Mouse (Mus musculus) left cerebral cortex, postnatal 4 days (tissue): ENCODE data around the gene Slc25a19. TPM values are rescaled to one million over a fixed set of nuclear protein-coding genes. Genes with fewer than 3 reads are reported as not detected.
"Not testable (repeated sequence)": the region's sequence is repeated elsewhere in the genome, so short reads cannot be mapped to it uniquely, and the experiment has no call there.

Experiments
- DNase-seq: peaks from one replicate; pipeline ENCODE4 v3.0.0-alpha.2; 2022
- intact Hi-C: fragments of 180-260 bp; cut with DNase I; formaldehyde crosslinking; loops from one replicate; pipeline ENCODE4 v1.15.1; 2025
- total RNA-seq, 2 experiments: library from RNA; stranded (reverse); gene quantifications; 2 replicates each; pipeline ENCODE4 v1.2.3; 2021

Slc25a19 gene
- 10 to 100 TPM; 55.3 to 56.6 TPM for total RNA-seq

GRCm38 (mm10) chr11:115627705-115628464 lies at the start of gene Slc25a19:
TSS of gene Slc25a19 (minus strand) at chr11:115628295.
- DNase-seq, result peak; percentile 99
- intact Hi-C loops, result no loop called here

GRCm38 (mm10) chr11:115677511-115677910 lies 49.4 kb upstream of the Slc25a19 start:
- DNase-seq, result no peak
- intact Hi-C loops, result no loop called here

GRCm38 (mm10) chr11:115676738-115677137 lies 48.6 kb upstream of the Slc25a19 start:
- no peak for DNase-seq
- intact Hi-C loops, result no loop called here

GRCm38 (mm10) chr11:115674235-115674865 lies 46.3 kb upstream of the Slc25a19 start:
- intact Hi-C loops, result no loop called here

GRCm38 (mm10) chr11:115673471-115674234 lies 45.6 kb upstream of the Slc25a19 start:
- no peak for DNase-seq
- intact Hi-C loops, result no loop called here

More at GRCm38 (mm10) chr11:115674235-115674865, 46.3 kb upstream of the Slc25a19 start:
- DNase-seq, result no peak

DNA sequence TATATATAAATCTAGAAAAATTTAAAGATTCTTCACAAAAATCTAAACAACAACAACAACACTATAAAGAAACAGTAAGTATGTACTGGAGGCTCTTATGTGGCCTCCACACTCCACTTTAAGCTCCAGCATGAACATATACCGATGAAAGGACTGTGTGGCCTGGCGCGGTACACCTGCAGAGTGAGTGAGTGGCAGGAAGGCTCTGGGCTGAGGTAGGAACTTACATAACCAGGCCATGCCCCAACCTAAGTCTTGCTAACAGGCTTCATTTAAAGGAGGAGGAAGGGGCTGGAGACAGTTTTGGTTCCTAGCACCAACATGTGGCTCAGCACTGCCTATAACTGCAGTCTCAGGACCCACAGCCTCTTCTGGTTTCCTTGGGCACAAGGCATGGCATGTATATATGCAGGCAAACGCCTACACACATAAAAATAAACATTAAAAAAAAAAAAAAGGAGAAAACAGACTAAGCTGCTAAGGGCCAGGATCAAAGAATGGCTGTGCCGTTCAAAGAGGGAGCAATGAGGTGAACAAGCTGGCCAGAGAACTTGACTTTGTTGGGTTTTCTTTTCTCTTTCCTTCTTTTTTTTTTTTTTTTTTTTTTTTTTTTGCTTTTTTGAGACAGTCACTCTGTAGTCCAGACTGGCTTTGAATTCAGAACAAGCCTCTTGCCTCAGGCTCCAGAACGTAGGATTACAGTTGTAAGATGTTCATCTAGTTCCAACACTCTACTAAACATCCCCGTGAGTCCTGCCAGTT lies 44.3 kb upstream of the Slc25a19 start:
- intact Hi-C loops, result no loop called here
- no peak for DNase-seq

- intact Hi-C loops, result no loop called here
- no peak for DNase-seq
Measured at GRCm38 (mm10) chr11:115670451-115671050, 42.5 kb upstream of the Slc25a19 start.

DNA sequence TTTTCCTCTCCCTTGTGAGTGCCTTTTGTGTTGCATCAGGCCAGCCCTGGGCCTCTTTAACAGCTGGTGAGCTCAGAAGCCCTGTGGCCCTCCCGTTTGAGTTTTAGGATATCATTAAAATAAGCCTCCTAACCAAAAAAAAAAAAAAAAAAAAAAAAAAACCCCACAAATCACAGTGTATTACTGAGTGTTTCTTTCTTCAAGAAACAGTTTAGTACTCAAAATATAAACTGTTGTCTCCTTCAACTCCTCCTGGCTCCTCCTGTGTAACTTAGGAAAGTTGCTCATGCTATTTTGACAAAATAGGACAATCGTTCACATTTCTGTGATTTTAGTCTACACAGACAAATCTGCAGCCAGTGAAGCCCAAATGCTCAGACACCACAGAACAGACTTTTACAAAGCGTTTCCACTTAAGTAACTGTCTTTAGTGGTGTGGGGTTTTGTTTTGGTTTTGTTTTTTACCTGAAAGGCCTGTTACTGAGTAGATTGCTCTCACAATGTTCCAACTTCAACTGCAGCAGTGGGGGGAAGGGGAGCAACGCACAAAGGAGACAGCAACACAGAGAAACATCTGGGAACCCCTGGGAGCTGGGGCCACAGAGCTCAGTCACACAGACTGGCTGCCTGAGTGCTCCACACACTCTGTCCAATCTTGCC lies 35.7 kb upstream of the Slc25a19 start:
- intact Hi-C loops, result no loop called here

DNA sequence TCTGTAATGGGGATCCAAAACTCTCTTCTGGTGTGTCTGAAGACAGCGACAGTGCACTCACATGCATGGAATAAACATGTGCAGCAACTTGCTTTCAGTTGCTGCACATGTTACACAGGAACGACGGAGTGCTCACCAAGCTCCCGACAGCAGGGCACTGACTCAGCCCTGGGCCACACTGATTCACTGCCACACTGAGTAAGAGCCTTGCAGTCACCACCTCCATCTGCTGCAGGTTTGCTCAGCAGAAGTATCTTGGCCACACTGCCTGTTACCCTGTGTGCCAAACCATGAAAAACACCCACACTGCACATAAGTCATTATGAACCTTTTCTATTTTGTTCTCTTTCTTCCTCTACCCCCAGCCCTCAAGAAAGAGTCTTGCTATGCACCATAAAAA lies 32.3 kb upstream of the Slc25a19 start:
- no peak for DNase-seq
- intact Hi-C loops, result no loop called here

More for the DNA sequence above, 35.7 kb upstream of the Slc25a19 start:
- DNase-seq, result no peak

GRCm38 (mm10) chr11:115658521-115658920 lies 30.4 kb upstream of the Slc25a19 start:
- DNase-seq, result no peak
- intact Hi-C loops, result no loop called here

GRCm38 (mm10) chr11:115654128-115654527 lies 26.0 kb upstream of the Slc25a19 start:
- DNase-seq, result no peak
- intact Hi-C loops, result loop anchor here (5.0 kb wide), 1 partner anchor 158 kb away; the partner anchor contains the start of genes Caskin2 and Tsen54

- DNase-seq, result no peak
- intact Hi-C loops, result loop anchor here (5.0 kb wide), 1 partner anchor 159 kb away; the partner anchor contains the start of genes Caskin2 and Tsen54
Measured at GRCm38 (mm10) chr11:115653194-115653593, 25.1 kb upstream of the Slc25a19 start.

DNA sequence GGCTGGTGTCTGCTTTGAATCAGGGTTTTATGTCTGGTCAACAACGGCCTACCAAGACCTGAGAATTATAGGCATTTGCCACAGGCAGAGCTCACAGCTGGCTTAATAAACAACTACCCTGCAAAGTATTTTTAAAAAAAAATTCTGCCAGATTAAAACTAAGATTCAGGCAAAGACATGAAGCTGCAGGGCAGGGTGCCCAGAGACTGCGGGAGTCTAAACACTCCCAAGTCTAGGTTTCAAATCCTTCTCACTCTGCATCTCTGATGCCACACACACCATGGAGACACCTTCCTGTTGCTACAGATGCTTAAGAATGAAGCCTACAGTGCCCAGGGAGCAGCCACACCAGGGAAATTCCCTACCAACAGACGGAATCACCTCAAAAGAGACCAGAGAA lies 23.6 kb upstream of the Slc25a19 start:
- intact Hi-C loops, result loop anchor here (5.0 kb wide), 1 partner anchor 161 kb away; the partner anchor contains the start of genes Caskin2 and Tsen54
- DNase-seq, result no peak

DNA sequence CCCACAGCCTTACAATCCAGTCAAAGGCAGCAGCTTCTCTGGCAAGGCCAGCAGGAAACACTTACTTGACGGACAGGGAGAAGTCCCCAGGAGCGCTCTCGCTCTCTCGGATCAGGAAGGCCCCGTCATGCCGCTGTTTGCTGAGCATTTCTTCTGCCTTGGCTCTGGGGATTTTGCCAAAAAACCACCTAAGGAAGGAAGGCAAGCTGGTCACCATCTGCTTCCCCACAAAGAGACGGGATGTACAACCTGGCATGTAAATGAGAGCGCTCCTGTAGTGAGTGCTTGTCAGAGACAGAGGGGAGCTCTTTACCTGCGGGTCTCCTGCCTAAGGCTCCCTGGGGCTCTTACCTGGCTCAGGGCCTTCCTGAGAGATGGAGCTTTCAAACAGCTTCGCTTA lies 21.6 kb upstream of the Slc25a19 start:
- intact Hi-C loops, result loop anchor here (5.0 kb wide), 2 partner anchors 63 to 163 kb away; partner anchors contain the start of genes Caskin2 and Tsen54

GRCm38 (mm10) chr11:115647459-115647858 lies 19.4 kb upstream of the Slc25a19 start:
- peak; percentile 49 for DNase-seq
- intact Hi-C loops, result loop anchor here (5.0 kb wide), 1 partner anchor 65 kb away; no protein-coding TSS in a partner anchor

More for the DNA sequence above, 21.6 kb upstream of the Slc25a19 start:
- DNase-seq, result peak; percentile 50

GRCm38 (mm10) chr11:115646439-115646838 lies 18.3 kb upstream of the Slc25a19 start:
- no peak for DNase-seq
- intact Hi-C loops, result loop anchor here (5.0 kb wide), 1 partner anchor 66 kb away; no protein-coding TSS in a partner anchor

- intact Hi-C loops, result loop anchor here (5.0 kb wide), 1 partner anchor 67 kb away; no protein-coding TSS in a partner anchor
- not testable (repeated sequence) for DNase-seq
Measured at GRCm38 (mm10) chr11:115645498-115645897, 17.4 kb upstream of the Slc25a19 start.

GRCm38 (mm10) chr11:115644308-115644707 lies 16.2 kb upstream of the Slc25a19 start:
- intact Hi-C loops, result loop anchor here (5.0 kb wide), 1 partner anchor 53 kb away; no protein-coding TSS in a partner anchor
- DNase-seq, result no peak

DNA sequence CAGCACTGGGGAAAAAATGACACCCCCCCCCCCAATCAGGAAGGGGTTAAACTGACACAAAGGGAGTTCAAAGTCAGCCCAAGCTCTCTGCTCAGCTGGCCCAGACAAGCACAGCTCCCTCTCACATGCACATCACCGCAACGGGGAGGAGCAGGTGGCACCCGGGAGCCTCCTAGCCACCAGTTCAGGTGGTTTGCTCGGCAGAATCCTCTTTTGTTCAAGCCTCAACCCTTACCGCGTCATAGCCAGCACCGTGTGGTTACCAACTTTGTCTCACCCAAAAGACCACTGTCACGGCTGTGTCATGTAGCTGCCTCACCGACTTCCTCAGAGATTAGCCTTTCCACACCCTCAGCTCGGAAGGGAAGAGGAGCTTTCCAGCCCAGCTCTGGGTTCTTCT lies 15.2 kb upstream of the Slc25a19 start:
- intact Hi-C loops, result loop anchor here (5.0 kb wide), 1 partner anchor 54 kb away; no protein-coding TSS in a partner anchor
- DNase-seq, result no peak
